Mouse (Mus musculus) small intestine, adult 2 months (tissue): ENCODE data around the gene Cenpu.

ENCODE experiments used
- CTCF ChIP-seq: fragments of 200-500 bp; IDR thresholded peaks from 2 replicates; pipeline ENCODE4 v1.5.1; 2012; ENCODE audit warnings: low read depth, mild to moderate bottlenecking, control low read depth, inconsistent platforms, low read length, moderate library complexity, mixed read lengths; ENCODE audit not compliant: insufficient replicate concordance, insufficient read length; ENCODE audit errors: extremely low read depth
- POLR2A ChIP-seq: fragments of 200-500 bp; IDR thresholded peaks from 2 replicates; pipeline ENCODE4 v1.6.1; 2012; ENCODE audit warnings: low read depth, mild to moderate bottlenecking, control low read depth, inconsistent platforms, low read length, moderate library complexity

- TF ChIP-seq CTCF (no peak), POLR2A (no peak)
These were observed 76.8 kb downstream of the Cenpu start for GRCm38 (mm10) chr8:46628645-46629044.
